Mouse (Mus musculus) brown adipose tissue, adult 24 weeks (tissue): ENCODE measurements at regions not wholly inside any gene's neighbourhood (a gene's known extent, or its start where the extent isn't known, plus 50 kb on each side); places are given as distances from the start of the nearest gene placed in this dataset.
"Not testable (repeated sequence)": the region's sequence is repeated elsewhere in the genome, so short reads cannot be mapped to it uniquely, and the experiment has no call there.

ENCODE experiments used
- H3K27ac ChIP-seq: fragments of 200-500 bp; replicated peaks from 2 replicates; pipeline ENCODE4 v1.5.1; 2012; ENCODE audit warnings: low read depth, mild to moderate bottlenecking, low read length
- H3K4me1 ChIP-seq: fragments of 200-500 bp; 2 replicates; pipeline ENCODE4 v1.6.1; 2012; ENCODE audit warnings: low read length, mixed read lengths; ENCODE audit not compliant: control insufficient read depth, insufficient read depth, insufficient read length
- H3K4me3 ChIP-seq: fragments of 200-500 bp; 2 replicates; pipeline ENCODE4 v1.5.1; 2012; ENCODE audit warnings: low read depth, mild to moderate bottlenecking, low read length, moderate library complexity; ENCODE audit not compliant: insufficient read depth

DNA sequence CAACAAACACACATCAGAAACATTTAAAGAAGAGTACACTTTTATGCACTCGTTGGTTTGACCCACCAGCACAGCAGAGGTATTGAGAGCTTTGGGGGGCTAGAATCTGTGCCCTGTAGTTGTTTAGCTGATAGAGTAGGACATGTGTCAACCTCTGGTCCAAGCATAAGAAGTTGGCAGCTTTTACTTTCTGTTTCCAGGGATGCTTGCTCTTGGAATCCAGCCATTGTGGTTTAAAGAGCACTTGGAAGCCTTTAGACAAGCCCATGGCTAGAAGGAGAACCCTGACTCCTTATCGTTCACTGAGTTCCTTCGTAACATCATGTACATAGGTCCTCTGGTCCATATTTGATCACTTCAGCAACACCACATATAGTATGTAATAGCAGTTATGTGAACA, 212.3 kb downstream of the Dact1 start:
- Histone ChIP-seq H3K27ac (no peak overlapping the region), H3K4me3 (no peak overlapping the region), H3K4me1 (no peaks in the 10 kb centered on the region)

GRCm38 (mm10) chr12:71522451-71522850, 212.8 kb downstream of the Dact1 start:
- no peak overlapping the region for H3K4me3 ChIP-seq
- H3K4me1 ChIP-seq, result no peaks in the 10 kb centered on the region
- no peak overlapping the region for H3K27ac ChIP-seq

DNA sequence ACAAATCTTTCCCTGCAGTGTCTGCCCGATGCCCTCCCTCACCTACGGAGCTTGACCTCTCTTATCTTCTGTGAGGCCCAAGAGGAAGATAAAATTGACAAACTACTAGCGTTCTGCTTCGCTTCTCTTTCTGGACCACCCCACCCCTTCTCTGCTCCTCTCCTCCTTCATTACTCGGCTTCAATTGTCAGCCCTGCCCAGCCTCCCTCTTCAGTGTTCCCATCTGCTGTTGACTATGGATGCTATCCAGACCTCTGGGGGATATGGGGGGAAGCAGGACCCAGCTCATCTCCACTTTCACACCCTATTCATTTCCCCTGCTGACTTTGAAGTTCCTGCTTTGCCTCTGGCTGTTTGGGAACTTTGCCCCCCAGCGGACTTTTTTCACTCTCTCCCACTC, 214.5 kb downstream of the Dact1 start:
- Histone ChIP-seq H3K4me1 (no peaks in the 10 kb centered on the region), H3K27ac (no peak overlapping the region), H3K4me3 (no peak overlapping the region)

DNA sequence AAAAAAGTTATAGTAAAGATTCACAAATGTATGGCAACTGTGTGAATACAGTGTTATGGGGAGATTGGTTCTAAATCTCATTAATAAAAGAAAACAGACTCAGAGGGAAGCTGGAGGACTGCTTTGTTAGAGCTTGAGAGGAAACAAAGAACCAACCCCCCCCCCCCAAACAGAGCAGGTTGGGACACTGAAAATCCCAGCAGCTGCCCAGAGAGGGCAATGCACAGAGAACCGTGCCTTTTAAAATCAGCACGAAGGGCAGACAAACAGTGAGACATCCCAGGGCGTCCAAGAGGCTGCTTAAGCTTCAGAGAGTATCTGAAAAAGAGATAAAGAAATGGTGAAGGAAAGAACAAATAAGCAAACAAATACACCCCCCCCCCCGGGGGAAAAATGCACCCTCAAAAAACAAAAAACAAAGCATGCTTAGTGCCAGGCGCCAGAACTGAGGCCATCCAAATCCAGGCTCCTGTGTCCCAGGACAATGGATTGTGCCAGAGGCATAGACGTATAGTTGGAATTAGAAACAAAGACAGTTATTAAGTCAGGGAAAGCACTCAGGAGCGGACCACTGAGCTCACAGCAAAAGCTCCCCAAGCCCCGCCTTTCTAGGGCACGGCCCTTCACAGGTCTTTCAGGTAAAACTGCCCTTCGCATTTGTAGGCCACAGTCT, 215.7 kb downstream of the Dact1 start:
- Histone ChIP-seq H3K27ac (no peak overlapping the region), H3K4me1 (no peaks in the 10 kb centered on the region), H3K4me3 (no peak overlapping the region)

- Histone ChIP-seq H3K27ac (no peak overlapping the region), H3K4me1 (no peaks in the 10 kb centered on the region), H3K4me3 (no peak overlapping the region)
Observed at GRCm38 (mm10) chr12:71526623-71527022, 216.9 kb downstream of the Dact1 start.

GRCm38 (mm10) chr12:71532161-71532560, 222.5 kb downstream of the Dact1 start:
- Histone ChIP-seq H3K4me3 (no peak overlapping the region), H3K27ac (no peak overlapping the region), H3K4me1 (no peaks in the 10 kb centered on the region)

DNA sequence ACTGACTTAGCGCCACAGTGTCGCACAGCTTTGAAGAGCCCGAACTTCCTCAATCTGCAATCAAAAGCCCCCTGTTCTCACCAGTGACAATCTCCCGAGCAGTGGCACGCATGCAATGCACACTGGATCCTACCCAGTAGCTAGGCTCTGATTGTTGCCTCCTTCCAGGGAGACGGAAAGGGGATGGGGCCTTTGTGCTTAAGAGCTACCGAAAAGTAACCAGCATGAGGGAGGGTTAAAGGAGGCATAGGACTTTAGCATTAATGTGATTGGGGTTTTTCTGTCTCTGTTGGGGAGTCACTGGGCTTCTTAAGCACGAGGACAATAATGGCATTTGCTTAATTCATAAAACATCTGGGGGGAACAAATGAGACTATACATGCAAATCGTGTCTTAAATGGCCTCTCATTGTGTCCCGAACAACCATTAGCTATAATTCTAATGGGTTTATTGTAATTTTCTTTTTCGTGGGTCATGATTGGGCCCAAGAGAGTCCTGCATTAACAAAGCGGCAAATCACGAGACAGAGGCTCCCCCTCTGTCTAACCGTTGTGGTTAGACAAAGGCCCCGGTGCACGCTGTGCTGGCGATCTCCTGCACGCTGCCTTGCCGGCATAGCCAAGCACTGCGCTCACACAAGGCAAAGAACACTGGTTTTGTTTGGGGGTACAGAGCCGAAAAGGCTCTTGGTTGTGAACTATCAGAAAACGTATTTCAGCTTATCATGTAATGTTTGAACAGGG, 223.2 kb downstream of the Dact1 start:
- Histone ChIP-seq H3K4me3 (no peak overlapping the region), H3K4me1 (no peaks in the 10 kb centered on the region), H3K27ac (no peak overlapping the region)

DNA sequence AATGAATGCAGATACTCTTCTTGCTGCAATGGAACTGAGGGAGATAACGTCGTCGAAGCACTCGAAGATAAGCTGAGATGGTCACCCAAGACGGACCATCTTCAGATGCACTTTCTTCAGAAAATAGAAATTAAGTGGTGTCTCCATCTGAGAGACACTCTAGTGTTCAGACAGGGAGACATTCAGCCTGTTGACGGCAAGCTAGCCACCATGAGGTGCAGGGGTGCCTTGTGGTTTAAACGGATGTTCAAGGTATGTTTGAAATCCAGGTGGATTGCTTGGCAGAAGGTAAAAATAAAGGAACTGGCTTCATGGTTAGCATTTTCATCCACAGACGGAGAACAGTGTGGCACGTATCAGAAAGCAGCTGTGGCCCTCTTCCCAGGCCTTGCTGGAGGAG, 224.0 kb downstream of the Dact1 start:
- no peak overlapping the region for H3K4me3 ChIP-seq
- no peaks in the 10 kb centered on the region for H3K4me1 ChIP-seq
- H3K27ac ChIP-seq, result no peak overlapping the region

DNA sequence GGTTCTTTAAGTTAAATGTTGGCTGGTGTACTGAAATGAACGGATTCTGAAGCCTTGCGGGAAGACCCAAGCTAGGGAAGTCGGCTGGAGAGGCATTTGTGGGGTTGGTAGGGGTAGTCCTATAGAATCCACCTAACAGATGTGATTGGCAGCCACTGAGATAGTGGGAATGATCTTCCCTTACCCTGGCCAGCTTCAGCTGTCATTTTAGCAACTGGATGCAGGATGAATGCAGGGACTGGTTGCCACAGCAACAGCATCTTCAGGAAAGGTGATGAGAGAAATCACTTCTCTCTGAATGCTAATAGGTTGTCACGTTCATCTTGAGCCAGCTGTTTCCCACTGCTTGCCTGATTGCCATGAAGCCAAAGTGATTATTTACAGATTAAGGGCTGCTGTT, 224.5 kb downstream of the Dact1 start:
- H3K4me1 ChIP-seq, result no peaks in the 10 kb centered on the region
- H3K4me3 ChIP-seq, result no peak overlapping the region
- no peak overlapping the region for H3K27ac ChIP-seq

DNA sequence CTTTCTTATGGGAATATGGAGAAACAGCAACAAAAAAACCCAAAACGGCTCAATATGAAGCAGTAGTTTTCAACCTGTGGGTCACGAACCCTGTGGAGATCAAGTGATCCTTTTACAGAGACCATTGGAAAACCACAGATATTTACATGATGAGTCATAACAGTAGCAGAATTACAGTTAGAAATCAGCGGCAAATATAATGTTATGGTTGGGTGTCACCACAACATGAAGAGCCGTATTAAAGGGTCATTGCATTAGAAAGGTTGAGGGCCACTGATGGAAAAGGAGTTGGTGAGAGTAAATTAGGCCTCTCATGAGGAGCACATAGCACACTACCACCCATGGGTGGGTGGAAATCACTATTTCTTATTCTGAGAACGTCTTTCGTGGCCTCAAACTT, 225.6 kb downstream of the Dact1 start:
- no peak overlapping the region for H3K4me3 ChIP-seq
- no peaks in the 10 kb centered on the region for H3K4me1 ChIP-seq
- no peak overlapping the region for H3K27ac ChIP-seq

- H3K27ac ChIP-seq, H3K4me1 ChIP-seq: not testable (repeated sequence)
Observed at GRCm38 (mm10) chr12:71535831-71536230, 226.1 kb downstream of the Dact1 start.

GRCm38 (mm10) chr12:71538691-71539090, 229.0 kb downstream of the Dact1 start:
- H3K4me1 ChIP-seq, result no peaks in the 10 kb centered on the region
- no peak overlapping the region for H3K27ac ChIP-seq
- H3K4me3 ChIP-seq, result no peak overlapping the region

More at GRCm38 (mm10) chr12:71535831-71536230, 226.1 kb downstream of the Dact1 start:
- H3K4me3 ChIP-seq, result not testable (repeated sequence)

DNA sequence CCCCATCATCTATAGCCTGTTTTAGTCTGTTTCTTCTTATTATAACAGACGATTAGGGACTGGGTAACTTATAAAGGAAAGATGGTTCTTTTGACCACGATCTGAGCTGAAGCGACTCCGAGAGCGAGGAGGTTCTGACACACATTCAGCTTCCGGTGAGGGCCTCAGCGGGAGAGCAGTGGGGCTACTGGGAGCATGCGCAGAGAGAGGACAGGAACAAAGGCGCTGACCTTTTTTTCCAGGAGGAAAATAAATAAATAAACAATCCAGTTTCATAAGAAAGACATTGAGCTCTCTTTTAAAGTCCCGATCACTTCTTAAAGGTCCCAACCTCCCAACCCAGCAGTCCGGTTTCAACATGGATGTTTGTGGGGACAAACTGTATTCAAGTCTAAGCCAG, 230.6 kb downstream of the Dact1 start:
- no peak overlapping the region for H3K27ac ChIP-seq
- H3K4me1 ChIP-seq, result no peaks in the 10 kb centered on the region
- no peak overlapping the region for H3K4me3 ChIP-seq

- Histone ChIP-seq H3K4me3 (no peak overlapping the region), H3K27ac (no peak overlapping the region), H3K4me1 (no peaks in the 10 kb centered on the region)
Observed at GRCm38 (mm10) chr12:71541961-71542360, 232.3 kb downstream of the Dact1 start.

DNA sequence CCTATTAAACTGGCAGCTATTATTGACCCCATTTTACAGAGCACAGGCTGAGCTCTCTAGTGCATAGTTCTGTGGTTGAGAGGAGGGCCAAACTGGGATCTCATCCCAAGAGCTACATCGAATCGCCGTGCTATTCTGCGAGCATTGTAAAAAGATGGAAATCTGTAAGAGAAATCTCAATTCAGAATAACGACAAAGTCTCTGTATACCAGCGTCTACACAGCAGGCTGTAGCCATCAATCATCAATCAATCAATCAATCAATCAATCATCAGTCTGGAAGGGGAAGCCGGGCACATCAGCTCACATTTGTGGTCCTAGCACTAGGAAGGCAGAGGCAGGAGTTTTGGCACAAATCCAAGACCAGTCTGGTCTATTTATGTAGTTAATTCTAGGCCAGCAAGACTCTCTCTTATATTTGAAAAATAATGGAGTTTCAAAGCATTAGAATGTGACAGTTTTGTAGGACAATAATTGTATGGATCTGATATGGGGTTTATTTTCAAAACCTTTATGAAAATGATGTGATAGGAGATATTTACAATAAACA, 234.0 kb downstream of the Dact1 start:
- H3K27ac ChIP-seq, result no peak overlapping the region
- no peaks in the 10 kb centered on the region for H3K4me1 ChIP-seq
- no peak overlapping the region for H3K4me3 ChIP-seq
